Mouse (Mus musculus): ENCODE measurements at regions not wholly inside any gene's neighbourhood (a gene's known extent, or its start where the extent isn't known, plus 50 kb on each side); places are given as distances from the start of the nearest gene placed in this dataset.

DNA sequence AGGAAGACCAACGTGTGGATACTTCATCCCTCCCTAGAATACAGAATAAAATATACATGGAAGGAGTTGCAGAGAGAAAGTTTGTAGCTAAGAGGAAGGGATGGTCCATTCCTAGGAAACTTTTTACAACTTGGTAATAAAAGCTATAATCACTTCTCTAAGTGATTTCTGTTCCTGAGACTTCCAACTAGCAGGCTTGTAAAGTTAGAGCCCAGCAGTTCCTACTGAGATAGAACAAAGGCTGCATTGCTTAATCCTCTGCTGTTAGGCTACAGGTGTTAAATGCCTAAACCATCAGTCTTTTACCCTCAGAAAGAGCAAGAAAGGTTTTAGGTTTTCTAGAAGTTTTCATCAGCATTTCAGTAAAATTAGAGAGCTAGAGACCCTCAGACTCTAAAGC, 209.2 kb downstream of the Gm7361 start:
- no peak for TF ChIP-seq POLR2A (IDR thresholded peaks at IDR 0.05; ENCODE audit: extremely low read depth, insufficient read depth, low read length)
- no peak for TF ChIP-seq CTCF (IDR thresholded peaks at IDR 0.05; ENCODE audit: extremely low read depth, insufficient read depth, low read length)
